Mouse (Mus musculus) small intestine, adult 2 months (tissue): ENCODE data around the gene Adamtsl3. TPM values are rescaled to one million over a fixed set of nuclear protein-coding genes. Genes with fewer than 3 reads are reported as not detected.

Source experiments
- H3K27ac ChIP-seq: fragments of 200-500 bp; 2 replicates; pipeline ENCODE4 v1.5.1; 2012; ENCODE audit warnings: low read depth, low read length, control low read depth, inconsistent platforms; ENCODE audit not compliant: insufficient read depth
- H3K27me3 ChIP-seq: fragments of 200-500 bp; 2 replicates; pipeline ENCODE4 v1.6.1; 2012; ENCODE audit warnings: mild to moderate bottlenecking, moderate library complexity, low read length, inconsistent platforms; ENCODE audit not compliant: control insufficient read depth, insufficient read depth
- H3K36me3 ChIP-seq: fragments of 200-500 bp; 2 replicates; pipeline ENCODE4 v1.6.1; 2012; ENCODE audit warnings: mild to moderate bottlenecking, low read length, control low read depth, inconsistent platforms; ENCODE audit not compliant: control insufficient read depth, insufficient read depth
- H3K4me1 ChIP-seq: fragments of 200-500 bp; 2 replicates; pipeline ENCODE4 v1.6.1; 2012; ENCODE audit warnings: low read length, inconsistent platforms, mixed read lengths; ENCODE audit not compliant: control insufficient read depth, insufficient read depth, insufficient read length
- H3K4me3 ChIP-seq: fragments of 200-500 bp; 2 replicates; pipeline ENCODE4 v1.5.1; 2012; ENCODE audit warnings: low read depth, mild to moderate bottlenecking, control low read depth, inconsistent platforms, low read length, moderate library complexity
- CTCF ChIP-seq: fragments of 200-500 bp; IDR thresholded peaks from 2 replicates; pipeline ENCODE4 v1.5.1; 2012; ENCODE audit warnings: low read depth, mild to moderate bottlenecking, control low read depth, inconsistent platforms, low read length, moderate library complexity, mixed read lengths; ENCODE audit not compliant: insufficient replicate concordance, insufficient read length; ENCODE audit errors: extremely low read depth
- POLR2A ChIP-seq: fragments of 200-500 bp; IDR thresholded peaks from 2 replicates; pipeline ENCODE4 v1.6.1; 2012; ENCODE audit warnings: low read depth, mild to moderate bottlenecking, control low read depth, inconsistent platforms, low read length, moderate library complexity
- WGBS: fragments of 180-500 bp; shearing (Covaris S2); methylation state at CpG from one replicate; pipeline ENCODE4 v1.1.7; 2018; 5-methylcytosine and 5-hydroxymethylcytosine counted together
- polyA plus RNA-seq: library from polyadenylated mRNA; depleted of rRNA; stranded (reverse); fragments of >200 nt; gene quantifications from 2 replicates; pipeline ENCODE4 v1.2.3, GENCODE M21; 2012

Gene Adamtsl3
- polyA plus RNA-seq, 1 experiment, result 1.2 TPM

GRCm38 (mm10) chr7:82360186-82360585 lies 24.7 kb downstream of the Adamtsl3 start:
- Histone ChIP-seq H3K4me3 (no peak overlapping the region), H3K27ac (no peak overlapping the region), H3K27me3 (no peaks in the 10 kb centered on the region), H3K36me3 (no peaks in the 10 kb centered on the region), H3K4me1 (no peaks in the 10 kb centered on the region)
- WGBS, result 71% methylated on average over 4 of the region's 4 CpGs
- TF ChIP-seq POLR2A (no peak), CTCF (no peak)

- Histone ChIP-seq H3K36me3 (no peaks in the 10 kb centered on the region), H3K27me3 (no peaks in the 10 kb centered on the region), H3K4me1 (no peaks in the 10 kb centered on the region), H3K4me3 (no peak overlapping the region), H3K27ac (no peak overlapping the region)
- TF ChIP-seq POLR2A, result no peak
- no peak for TF ChIP-seq CTCF
- 73% methylated on average over 5 of the region's 5 CpGs for WGBS
Measured at GRCm38 (mm10) chr7:82361127-82361526, 25.6 kb downstream of the Adamtsl3 start.

GRCm38 (mm10) chr7:82364567-82364966 lies 29.1 kb downstream of the Adamtsl3 start:
- no peak overlapping the region for H3K4me3 ChIP-seq
- no peaks in the 10 kb centered on the region for H3K36me3 ChIP-seq
- no peaks in the 10 kb centered on the region for H3K27me3 ChIP-seq
- no peaks in the 10 kb centered on the region for H3K4me1 ChIP-seq
- H3K27ac ChIP-seq, result no peak overlapping the region
- 84% methylated on average over 3 of the region's 3 CpGs for WGBS
- TF ChIP-seq POLR2A, result no peak
- TF ChIP-seq CTCF, result no peak

- Histone ChIP-seq H3K36me3 (no peaks in the 10 kb centered on the region), H3K4me1 (no peaks in the 10 kb centered on the region), H3K27me3 (no peaks in the 10 kb centered on the region), H3K4me3 (no peak overlapping the region), H3K27ac (no peak overlapping the region)
- WGBS, result 50% methylated on average over 4 of the region's 4 CpGs
- TF ChIP-seq CTCF, result no peak
- no peak for TF ChIP-seq POLR2A
Measured at GRCm38 (mm10) chr7:82366056-82366455, 30.6 kb downstream of the Adamtsl3 start.

GRCm38 (mm10) chr7:82366471-82366870 lies 31.0 kb downstream of the Adamtsl3 start:
- H3K27me3 ChIP-seq, result no peaks in the 10 kb centered on the region
- no peak overlapping the region for H3K4me3 ChIP-seq
- no peaks in the 10 kb centered on the region for H3K36me3 ChIP-seq
- H3K4me1 ChIP-seq, result no peaks in the 10 kb centered on the region
- H3K27ac ChIP-seq, result no peak overlapping the region
- no peak for TF ChIP-seq CTCF
- TF ChIP-seq POLR2A, result no peak
- 69% methylated on average over 5 of the region's 5 CpGs for WGBS

- H3K4me3 ChIP-seq, result no peak overlapping the region
- no peaks in the 10 kb centered on the region for H3K36me3 ChIP-seq
- no peaks in the 10 kb centered on the region for H3K27me3 ChIP-seq
- 62% methylated on average over 2 of the region's 2 CpGs for WGBS
- TF ChIP-seq POLR2A (no peak), CTCF (no peak)
- H3K27ac ChIP-seq, result no peak overlapping the region
- no peaks in the 10 kb centered on the region for H3K4me1 ChIP-seq
Measured at GRCm38 (mm10) chr7:82368047-82368446, 32.6 kb downstream of the Adamtsl3 start.

GRCm38 (mm10) chr7:82370132-82370531 lies 34.6 kb downstream of the Adamtsl3 start:
- Histone ChIP-seq H3K36me3 (no peaks in the 10 kb centered on the region), H3K27me3 (no peaks in the 10 kb centered on the region), H3K27ac (no peak overlapping the region), H3K4me3 (no peak overlapping the region), H3K4me1 (no peaks in the 10 kb centered on the region)
- 86% methylated on average over 8 of the region's 8 CpGs for whole genome bisulfite sequencing
- TF ChIP-seq POLR2A (no peak), CTCF (no peak)

- WGBS, result 50% methylated on average over 3 of the region's 3 CpGs
- Histone ChIP-seq H3K4me1 (no peaks in the 10 kb centered on the region), H3K27me3 (no peaks in the 10 kb centered on the region), H3K27ac (no peak overlapping the region), H3K4me3 (no peak overlapping the region), H3K36me3 (no peaks in the 10 kb centered on the region)
- TF ChIP-seq POLR2A, result no peak
- TF ChIP-seq CTCF, result no peak
Measured at GRCm38 (mm10) chr7:82371411-82371810, 35.9 kb downstream of the Adamtsl3 start.
